8 mouse cellular contexts compared by ENCODE assay signal in the genomic region with DNA sequence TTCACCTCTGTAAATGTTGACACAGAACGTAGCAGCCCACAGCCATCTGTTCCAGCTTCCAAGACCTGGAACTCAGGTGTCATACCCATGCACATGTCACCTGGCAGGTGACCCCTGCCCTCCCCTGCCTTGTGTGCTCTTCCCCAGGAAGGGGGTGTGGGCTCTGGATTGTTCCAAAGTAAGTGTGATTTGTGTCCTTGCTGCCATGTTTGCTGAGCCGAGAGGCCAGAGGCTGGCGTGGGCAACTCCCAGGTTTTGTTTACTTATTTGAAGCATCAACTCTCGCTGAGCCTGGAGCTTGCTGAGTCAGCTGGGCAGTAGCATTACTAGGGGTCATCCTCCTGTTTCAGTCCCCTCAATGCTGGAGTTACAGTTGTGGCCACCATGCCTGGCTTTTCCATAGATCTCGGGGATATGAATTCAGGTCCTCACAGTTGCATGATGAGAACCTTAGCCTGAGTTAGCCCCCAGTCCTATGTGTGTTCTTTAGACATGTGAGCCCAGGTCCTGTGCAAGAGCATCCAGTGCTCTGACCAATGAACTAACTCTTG. TPM values are rescaled to one million over a fixed set of nuclear protein-coding genes. Genes with fewer than 3 reads are reported as not detected.
DNase-seq lines count a peak whose midpoint lies in the region; ATAC-seq lines count a peak whose summit lies in the region.

A gene (plus strand): TSS at position 501 of the 551 bp plus-strand sequence.

- H3K27ac ChIP-seq in heart, embryonic 11.5 days (ENCODE audit: low read depth, low read length) = no peak within 1 kb of the TSS
- peak within 1 kb of the TSS; percentile 52 for H3K27ac ChIP-seq in liver, embryonic 12.5 days
- no peak within 1 kb of the TSS for H3K27ac ChIP-seq in embryonic facial prominence, embryonic 14.5 days (replicated peaks; ENCODE audit: low read depth, low read length)
- peak within 1 kb of the TSS; percentile 41 for H3K27ac ChIP-seq in macrophage

- no peak within 1 kb of the TSS for H3K4me3 ChIP-seq in heart, embryonic 11.5 days (ENCODE audit: low read depth, low read length)
- H3K4me3 ChIP-seq in liver, embryonic 12.5 days = no peak within 1 kb of the TSS
- no peak within 1 kb of the TSS for H3K4me3 ChIP-seq in embryonic facial prominence, embryonic 14.5 days (ENCODE audit: low read depth, low read length)
- H3K4me3 ChIP-seq in macrophage (ENCODE audit: inconsistent target) = no peak within 1 kb of the TSS

- peaks cover 28% of the 10 kb centered on the region for H3K4me1 ChIP-seq in heart, embryonic 11.5 days (ENCODE audit: control insufficient read depth, insufficient read depth, low read length)
- H3K4me1 ChIP-seq in liver, embryonic 12.5 days = peaks cover 51% of the 10 kb centered on the region
- H3K4me1 ChIP-seq in embryonic facial prominence, embryonic 14.5 days (ENCODE audit: control insufficient read depth, insufficient read depth, low read length) = peaks cover 19% of the 10 kb centered on the region

- H3K9me3 ChIP-seq in heart, embryonic 11.5 days (replicated peaks; ENCODE audit: control insufficient read depth, low read length) = no peaks in the 10 kb centered on the region
- no peaks in the 10 kb centered on the region for H3K9me3 ChIP-seq in liver, embryonic 12.5 days (replicated peaks)
- no peaks in the 10 kb centered on the region for H3K9me3 ChIP-seq in embryonic facial prominence, embryonic 14.5 days (ENCODE audit: control insufficient read depth, low read length)

- peaks cover 23% of the 10 kb centered on the region for H3K36me3 ChIP-seq in heart, embryonic 11.5 days (ENCODE audit: control insufficient read depth, insufficient read depth, low read length)
- H3K36me3 ChIP-seq in liver, embryonic 12.5 days = peaks cover 48% of the 10 kb centered on the region
- peaks cover 36% of the 10 kb centered on the region for H3K36me3 ChIP-seq in embryonic facial prominence, embryonic 14.5 days (ENCODE audit: control insufficient read depth, insufficient read depth, low read length)
- peaks cover 22% of the 10 kb centered on the region; the same call in 1 of the 2 replicates for H3K36me3 ChIP-seq in macrophage (ENCODE audit: inconsistent target)

- no peak for DNase-seq in heart, postnatal 4 days
- DNase-seq in liver = no peak
- DNase-seq in embryonic facial prominence, embryonic 14.5 days (ENCODE audit: low spot score) = no peak
- DNase-seq in embryo, embryonic 10 days (ENCODE audit: low spot score) = no peak
- no peak for DNase-seq in spleen, postnatal 14 days (ENCODE audit: low spot score in 2 of 2)

- H3K4me2 ChIP-seq in heart, embryonic 11.5 days = no peak within 1 kb of the TSS
- no peak within 1 kb of the TSS for H3K4me2 ChIP-seq in liver, embryonic 12.5 days
- no peak within 1 kb of the TSS for H3K4me2 ChIP-seq in embryonic facial prominence, embryonic 14.5 days (ENCODE audit: low read depth, low read length)

- no peak for ATAC-seq in heart, embryonic 11.5 days (replicated peaks; ENCODE audit: insufficient number of reproducible peaks, low FRiP score, low TSS enrichment)
- no peak for ATAC-seq in liver, embryonic 12.5 days
- no peak for ATAC-seq in embryonic facial prominence, embryonic 14.5 days (ENCODE audit: low read depth)

- H3K79me2 ChIP-seq in macrophage (ENCODE audit: inconsistent target) = peaks cover 32% of the 10 kb centered on the region

- peak within 1 kb of the TSS; percentile 52 for H3K9ac ChIP-seq in heart, embryonic 11.5 days (ENCODE audit: low read depth, low read length)
- H3K9ac ChIP-seq in liver, embryonic 12.5 days = no peak within 1 kb of the TSS
- H3K9ac ChIP-seq in embryonic facial prominence, embryonic 14.5 days (ENCODE audit: low read depth, low read length) = 0 out of 2 replicates have a peak within 1 kb of the TSS, but pooled peaks have one; percentile 5

- WGBS in heart, embryonic 11.5 days (ENCODE audit: insufficient replicate concordance) = 80% methylated on average over 5 of the region's 5 CpGs
- WGBS in liver, embryonic 12.5 days (ENCODE audit: insufficient replicate concordance) = 77% methylated on average over 5 of the region's 5 CpGs
- 84% methylated on average over 5 of the region's 5 CpGs for WGBS in embryonic facial prominence, embryonic 14.5 days
- WGBS in macrophage (ENCODE audit: missing documents) = 95% methylated on average over 5 of the region's 5 CpGs

- no peaks in the 10 kb centered on the region for H3K27me3 ChIP-seq in heart, embryonic 11.5 days (ENCODE audit: control insufficient read depth, insufficient read depth, low read length)
- H3K27me3 ChIP-seq in liver, embryonic 12.5 days (replicated peaks) = no peaks in the 10 kb centered on the region
- H3K27me3 ChIP-seq in embryonic facial prominence, embryonic 14.5 days (replicated peaks; ENCODE audit: control insufficient read depth, insufficient read depth, low read length) = no peaks in the 10 kb centered on the region

RNA-seq across cellular contexts. Expression of the gene that starts here (rescaled TPM):
- 0.55 and 1.2 TPM in 2 replicates for polyA plus RNA-seq in heart, embryonic 11.5 days (2014; fragmentation: Nextera tagmentation; extraction: Ambion mirVana)
- under 1 TPM; 0.72 to 0.98 TPM for total RNA-seq in heart, postnatal 4 days (2021)
- polyA plus RNA-seq in liver, embryonic 12.5 days (2016; fragmentation: Nextera tagmentation; extraction: Ambion mirVana) = 0.71 and 0.98 TPM in 2 replicates
- polyA plus RNA-seq in embryonic facial prominence, embryonic 14.5 days (2014; fragmentation: Nextera tagmentation; extraction: Ambion mirVana) = 0.77 and 0.88 TPM in 2 replicates
- 1 to 10 TPM in 17 of 26 experiments, not detected in 9; 1.1 to 5.7 (median 2.3) TPM for total RNA-seq in macrophage (2018; cell fraction: chromatin; rRNA removed)
- total RNA-seq in macrophage (2018; cell fraction: cytosol; rRNA removed) = 1 to 10 TPM in 1 of 26 experiments, under 1 TPM in 7, not detected in 18; 0.22 to 1.1 (median 0.36) TPM
- 1 to 10 TPM in 9 of 26 experiments, under 1 TPM in 1, not detected in 16; 0.63 to 8.6 (median 2.8) TPM for total RNA-seq in macrophage (2018; cell fraction: nucleus; rRNA removed)
- 0.57 TPM in 1 of 3 replicates, not detected in the others for polyA plus RNA-seq in macrophage (2018)

Comparison
In these comparisons a context has a peak if more than half of its experiments do, and no peak if none do; other contexts are left out.
1. H3K27ac ChIP-seq: peak in liver, embryonic 12.5 days (single experiment) and macrophage (single experiment); none in heart, embryonic 11.5 days (single experiment) and embryonic facial prominence, embryonic 14.5 days (single experiment).